Mouse (Mus musculus): ENCODE measurements around the gene Dedd2.
"Not testable (repeated sequence)": the region's sequence is repeated elsewhere in the genome, so short reads cannot be mapped to it uniquely, and the experiment has no call there.

- TF ChIP-seq CTCF (IDR thresholded peaks at IDR 0.05); POLR2A (IDR thresholded peaks at IDR 0.05; ENCODE audit: insufficient read depth, low read depth, low read length); EP300 (IDR thresholded peaks at IDR 0.05; ENCODE audit: insufficient read depth, low read depth, low read length): not testable (repeated sequence)
Observed at GRCm38 (mm10) chr7:25265743-25266142, 45.3 kb upstream of the Dedd2 start.

Data from heart, adult 2 months (tissue).